Mouse (Mus musculus): ENCODE measurements at regions not wholly inside any gene's neighbourhood (a gene's known extent, or its start where the extent isn't known, plus 50 kb on each side); places are given as distances from the start of the nearest gene placed in this dataset.

GRCm38 (mm10) chr1:35995691-35996090, 72.5 kb upstream of the Hs6st1 start:
- TF ChIP-seq POLR2A (IDR thresholded peaks at IDR 0.05; ENCODE audit: control insufficient read depth, extremely low read depth, insufficient read depth, low read length, poor library complexity) (no peak), CTCF (IDR thresholded peaks at IDR 0.05; ENCODE audit: borderline replicate concordance, control insufficient read depth, extremely low read depth, insufficient read depth, low read length, poor library complexity) (no peak)
